Mouse (Mus musculus) c-Kit-positive CD71-positive TER-119-negative erythroid progenitor cells, embryonic 14.5 days (primary cell): ENCODE results near the gene Gm20388.
"Not testable (repeated sequence)": the region's sequence is repeated elsewhere in the genome, so short reads cannot be mapped to it uniquely, and the experiment has no call there.

Source experiments
- DNase-seq: peaks from one replicate; pipeline ENCODE4 v3.0.0-alpha.2; 2013; ENCODE audit warnings: low read depth

The Gm20388 gene

DNA sequence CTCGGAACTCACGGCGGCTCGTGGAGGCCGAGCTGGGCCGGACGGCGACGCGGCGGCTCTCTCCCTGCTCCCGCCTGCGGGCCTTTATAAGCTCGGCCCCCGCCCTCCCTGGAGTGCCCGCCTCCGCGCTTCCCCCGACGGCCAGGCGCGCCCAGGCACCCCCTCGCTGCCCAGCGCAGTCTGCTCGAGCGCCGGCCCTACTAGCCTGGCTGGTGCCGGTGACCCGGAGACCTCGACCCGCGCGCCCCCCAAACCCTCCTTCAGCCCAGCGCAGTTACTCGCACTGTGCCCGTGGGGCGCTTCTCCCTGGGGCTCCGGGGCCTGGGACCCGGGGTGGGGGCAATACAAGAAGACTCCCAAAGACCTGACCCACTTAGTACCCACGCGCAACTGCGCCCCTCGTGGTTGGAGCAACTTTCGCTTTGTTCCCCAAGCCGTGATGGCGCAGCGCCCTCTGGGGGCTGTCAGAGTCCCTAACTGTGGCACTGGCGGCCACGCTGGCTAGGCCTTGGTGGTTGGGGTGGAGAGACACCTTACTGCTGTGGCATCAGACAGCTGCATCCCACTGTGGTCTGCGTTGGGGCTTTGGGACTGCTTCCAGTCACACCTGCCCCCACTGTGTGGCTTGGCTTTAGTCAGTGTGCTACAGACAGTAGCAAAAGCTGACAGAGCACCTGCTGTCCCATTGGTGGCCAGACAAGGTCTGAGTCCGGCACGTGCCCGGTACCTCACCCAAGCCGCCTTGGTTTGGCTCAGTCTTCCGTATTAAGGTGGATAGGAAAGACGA, 2640.8 kb downstream of the Gm20388 start, which contains the start of gene Piezo1:
Gene Piezo1 (minus strand): TSS at position 65 of the 787 bp plus-strand sequence.
- peak; percentile 82 for DNase-seq

DNA sequence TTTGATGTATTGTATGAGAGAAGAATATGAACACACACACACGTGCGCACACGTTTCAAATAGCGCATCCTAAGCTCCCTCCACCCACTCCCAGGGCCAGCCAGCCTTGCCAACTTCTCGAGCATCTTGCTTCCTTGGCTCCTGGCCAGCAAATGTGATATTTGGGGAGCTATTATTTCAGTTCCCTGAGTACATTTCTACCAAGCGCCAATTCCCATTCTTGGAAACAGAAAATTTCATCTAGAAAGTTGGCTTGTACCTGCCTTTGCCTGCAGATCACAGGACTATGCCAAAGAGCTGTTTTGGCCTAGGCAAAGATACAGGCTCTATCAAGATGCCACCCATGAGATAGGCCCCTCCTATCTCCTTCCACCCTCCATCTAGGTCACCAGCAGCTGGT, 2644.1 kb downstream of the Gm20388 start:
- no peak for DNase-seq

GRCm38 (mm10) chr8:122556030-122557009, 2645.7 kb downstream of the Gm20388 start:
- DNase-seq = no peak

DNA sequence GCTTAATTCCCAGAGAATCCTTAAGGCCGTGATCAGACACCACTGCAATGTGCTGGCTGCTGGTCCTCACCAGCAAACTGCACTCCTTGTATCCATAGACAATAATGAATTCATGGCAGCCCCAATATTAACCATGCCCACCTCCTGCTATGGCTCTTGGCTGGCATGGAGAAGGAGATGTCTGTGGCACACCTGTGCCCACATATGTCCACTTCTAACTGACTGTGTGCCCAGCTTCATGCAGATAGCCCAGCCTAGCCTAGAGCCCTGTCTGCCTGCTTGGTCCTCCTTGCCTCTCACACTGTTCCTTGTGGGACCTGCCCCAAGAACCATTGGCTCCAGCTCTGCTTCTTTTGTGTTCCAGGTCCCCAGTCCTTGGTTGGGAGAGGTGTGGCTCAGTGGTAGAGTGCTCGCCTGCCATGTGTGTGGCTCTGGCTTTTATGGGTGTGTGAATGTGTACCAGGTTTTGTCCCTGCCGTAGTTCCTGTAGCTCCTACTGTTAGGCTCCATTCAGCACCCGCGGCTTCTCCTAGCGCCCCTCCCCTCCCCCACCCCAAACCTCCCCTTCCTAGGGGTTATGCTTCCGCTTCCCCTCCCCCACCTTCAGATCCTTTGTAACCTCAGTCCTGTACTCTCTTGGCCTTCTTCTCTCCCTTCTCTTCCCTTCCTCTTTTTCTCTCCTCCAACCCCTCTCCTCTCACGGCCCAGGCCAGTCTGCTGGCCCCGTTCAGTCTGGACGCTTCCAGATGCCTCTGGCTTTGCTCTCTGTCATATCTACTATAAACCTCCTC, 2646.8 kb downstream of the Gm20388 start:
- DNase-seq = no peak

- no peak for DNase-seq
Observed at GRCm38 (mm10) chr8:122558671-122559349, 2648.2 kb downstream of the Gm20388 start.

GRCm38 (mm10) chr8:122561199-122561598, 2650.6 kb downstream of the Gm20388 start:
- no peak for DNase-seq

DNA sequence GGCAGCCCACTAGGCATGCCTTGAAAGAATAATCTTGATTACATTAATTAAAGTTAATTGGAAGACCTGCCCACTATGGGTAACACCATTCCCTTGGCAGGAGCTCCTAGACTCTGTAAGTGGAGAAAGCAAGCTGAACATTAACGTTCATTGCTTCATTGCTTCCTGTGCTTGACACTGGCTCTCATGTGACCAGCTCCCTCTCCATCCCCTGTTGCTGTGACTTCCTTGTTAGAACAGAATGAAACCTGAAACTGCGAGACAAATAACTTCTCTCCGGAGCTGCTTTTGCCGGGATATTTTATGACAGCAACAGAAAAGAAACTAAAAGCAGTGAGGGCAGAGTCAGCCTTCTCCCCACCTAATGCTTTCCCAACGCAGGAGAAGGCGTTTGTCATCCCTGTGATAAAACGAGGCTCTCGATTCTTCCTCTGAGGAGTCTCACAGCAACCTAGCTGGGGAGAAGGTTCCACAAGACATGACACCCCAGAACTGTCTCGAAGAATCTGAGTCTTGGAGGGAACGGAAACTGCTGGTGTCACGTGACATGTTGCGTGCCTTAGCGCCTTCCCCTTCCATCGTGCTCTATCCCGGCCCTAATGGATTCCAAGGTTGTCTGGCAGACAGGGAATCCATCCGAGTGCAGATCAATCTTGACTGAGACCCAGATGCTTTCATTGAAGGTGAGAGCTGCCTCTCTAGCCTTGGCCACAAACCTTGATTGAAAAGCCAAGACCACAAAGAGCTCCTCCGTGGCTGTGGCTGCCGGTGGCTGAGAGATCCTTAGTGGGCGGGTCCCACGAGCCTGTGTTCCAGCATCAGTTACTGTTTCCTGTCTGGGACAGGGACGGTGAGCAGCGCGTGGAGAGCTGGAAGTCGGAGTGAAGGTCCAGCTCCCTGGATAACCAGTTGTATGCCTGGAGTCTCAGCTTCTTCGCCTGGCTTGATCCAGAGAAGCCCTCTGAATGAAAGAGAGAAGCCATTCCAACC, 2654.0 kb downstream of the Gm20388 start:
- no peak for DNase-seq

GRCm38 (mm10) chr8:122566766-122567165, 2656.1 kb downstream of the Gm20388 start:
- DNase-seq = no peak

GRCm38 (mm10) chr8:122567361-122568108, 2656.9 kb downstream of the Gm20388 start, which contains the start of gene Cdt1:
Cdt1 (plus strand) TSS chr8:122568015.
- DNase-seq = peak; percentile 92

- DNase-seq = no peak
Observed at GRCm38 (mm10) chr8:122568109-122568504, 2657.5 kb downstream of the Gm20388 start.

DNA sequence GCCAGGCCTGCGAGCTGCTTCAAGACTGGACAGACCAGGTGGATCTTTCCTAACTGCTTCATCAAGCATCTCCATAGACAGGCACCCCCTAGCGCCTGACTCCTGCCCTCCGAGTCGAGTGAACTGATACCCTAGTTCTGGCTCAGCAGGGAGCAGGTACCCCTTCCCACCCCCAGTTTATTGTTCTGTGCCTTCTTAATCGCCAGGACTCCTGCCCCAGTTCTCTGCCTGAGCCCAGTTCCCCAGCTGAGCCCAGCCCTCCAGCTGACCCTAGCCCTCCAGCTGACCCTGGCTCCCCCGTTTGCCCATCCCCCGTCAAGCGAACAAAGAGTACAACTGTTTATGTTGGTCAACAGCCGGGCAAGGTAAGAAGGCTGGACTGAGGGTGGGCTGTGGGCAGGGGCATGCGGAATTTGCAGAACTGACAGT, 2658.3 kb downstream of the Gm20388 start:
- DNase-seq = no peak

DNA sequence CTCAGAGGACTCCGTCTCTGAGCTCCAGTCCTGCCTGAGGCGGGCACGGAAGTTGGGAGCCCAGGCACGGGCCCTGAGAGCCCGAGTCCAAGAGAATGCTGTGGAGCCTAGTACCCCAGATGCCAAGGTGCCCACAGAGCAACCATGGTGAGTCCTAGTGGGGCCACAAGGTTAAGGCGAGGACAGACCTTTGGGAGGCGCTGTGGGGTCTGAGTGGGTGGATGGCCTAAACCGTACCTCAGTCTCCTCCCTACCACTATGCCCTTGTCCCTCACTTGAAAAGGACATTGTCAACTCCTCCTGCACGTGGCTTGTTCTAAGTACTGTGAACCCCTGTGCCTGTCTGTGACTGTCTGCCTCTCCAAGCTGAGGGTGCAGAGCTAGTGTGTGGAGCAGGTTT, 2658.7 kb downstream of the Gm20388 start:
- DNase-seq = no peak

- no peak for DNase-seq
Observed at GRCm38 (mm10) chr8:122569996-122570395, 2659.4 kb downstream of the Gm20388 start.

GRCm38 (mm10) chr8:122571153-122571552, 2660.5 kb downstream of the Gm20388 start:
- DNase-seq = no peak

DNA sequence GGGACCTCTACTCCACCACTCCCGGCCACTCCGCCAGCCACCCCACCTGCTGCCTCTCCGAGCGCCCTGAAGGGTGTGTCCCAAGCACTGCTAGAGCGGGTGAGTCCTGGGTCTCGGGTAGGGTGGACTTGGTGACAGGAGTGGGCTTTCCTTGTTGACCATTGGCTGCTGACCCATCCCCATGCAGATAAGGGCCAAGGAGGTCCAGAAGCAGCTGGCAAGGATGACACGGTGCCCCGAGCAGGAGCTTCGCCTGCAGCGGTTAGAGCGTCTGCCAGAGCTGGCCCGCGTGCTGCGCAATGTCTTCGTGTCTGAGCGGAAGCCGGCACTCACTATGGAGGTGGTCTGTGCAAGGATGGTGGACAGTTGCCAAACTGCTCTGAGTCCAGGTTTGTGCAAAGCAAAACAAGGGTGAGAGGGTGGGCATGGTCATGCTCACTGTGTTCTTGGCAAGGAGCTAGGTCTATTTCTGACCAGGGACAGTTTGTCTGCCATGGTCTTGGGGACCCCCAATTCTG, 2661.2 kb downstream of the Gm20388 start:
- no peak for DNase-seq

- DNase-seq = no peak
Observed at GRCm38 (mm10) chr8:122572751-122573150, 2662.1 kb downstream of the Gm20388 start.

DNA sequence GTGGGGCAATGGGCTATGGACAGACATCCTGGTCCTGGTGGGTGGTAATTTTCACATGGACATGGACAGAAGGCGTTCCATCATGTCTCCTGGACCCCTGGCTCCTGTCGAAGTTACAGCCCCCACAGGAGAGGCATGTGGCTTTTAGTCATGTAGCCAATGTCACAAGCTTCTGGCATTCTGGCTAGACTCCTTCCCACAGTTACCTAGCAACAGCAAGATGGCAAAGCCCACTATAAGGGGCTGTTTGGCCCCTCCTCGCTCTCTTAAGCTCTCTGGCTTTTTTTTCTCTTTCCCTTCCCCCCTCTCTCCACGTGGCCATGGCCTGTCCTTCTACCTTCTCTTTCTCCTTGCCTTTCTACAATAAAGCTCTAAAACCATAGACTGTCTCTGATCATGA, 2662.5 kb downstream of the Gm20388 start:
- not testable (repeated sequence) for DNase-seq

DNA sequence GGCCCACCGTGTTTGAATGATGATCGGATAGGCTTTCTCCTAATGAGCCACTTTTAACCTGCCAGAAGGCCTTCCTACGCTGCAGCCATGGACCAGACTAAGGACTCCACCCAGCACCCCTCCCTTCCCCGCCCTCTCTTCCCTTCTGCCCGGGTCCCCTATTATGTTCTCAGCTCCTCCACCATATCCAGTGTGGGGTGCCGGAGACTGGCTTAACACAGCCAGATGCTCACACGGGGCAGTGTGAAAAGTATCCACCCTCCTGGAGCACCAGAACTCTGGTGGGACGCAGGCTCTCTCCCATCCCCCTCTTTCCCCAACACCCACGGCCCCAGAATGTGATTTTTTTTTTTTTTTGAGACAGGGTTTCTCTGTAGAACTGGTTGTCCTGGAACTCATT, 2662.9 kb downstream of the Gm20388 start:
- no peak for DNase-seq

- no peak for DNase-seq
Observed at GRCm38 (mm10) chr8:122574264-122574663, 2663.6 kb downstream of the Gm20388 start.
